Mouse (Mus musculus) skeletal muscle tissue, adult 2 months (tissue): ENCODE data around the gene Pgs1.
A peak's percentile ranks its signal among the peaks of the same experiment; 100 is the strongest.

Source experiments
- DNase-seq: peaks from one replicate; pipeline ENCODE4 v3.0.0-alpha.2; 2012; ENCODE audit warnings: low read depth, low spot score

The Pgs1 gene

GRCm38 (mm10) chr11:118003176-118003575, 17.1 kb downstream of the Pgs1 start:
- DNase-seq: no peak

GRCm38 (mm10) chr11:118003718-118004117, 17.6 kb downstream of the Pgs1 start:
- no peak for DNase-seq

- DNase-seq: no peak
Observed at GRCm38 (mm10) chr11:118004217-118004616, 18.1 kb downstream of the Pgs1 start.

GRCm38 (mm10) chr11:118007460-118008143, 21.5 kb downstream of the Pgs1 start:
- no peak for DNase-seq

- DNase-seq: no peak
Observed at GRCm38 (mm10) chr11:118008144-118008805, 22.2 kb downstream of the Pgs1 start.

- DNase-seq: no peak
Observed at GRCm38 (mm10) chr11:118008843-118009242, 22.8 kb downstream of the Pgs1 start.

GRCm38 (mm10) chr11:118009865-118010571, 23.9 kb downstream of the Pgs1 start:
- no peak for DNase-seq

GRCm38 (mm10) chr11:118012595-118012994, 26.5 kb downstream of the Pgs1 start:
- DNase-seq: no peak

- DNase-seq: no peak
Observed at GRCm38 (mm10) chr11:118013339-118013738, 27.2 kb downstream of the Pgs1 start.

GRCm38 (mm10) chr11:118014391-118014995, 28.4 kb downstream of the Pgs1 start:
- DNase-seq: no peak

- DNase-seq: no peak
Observed at GRCm38 (mm10) chr11:118015381-118016145, 29.5 kb downstream of the Pgs1 start.

- no peak for DNase-seq
Observed at GRCm38 (mm10) chr11:118018328-118018727, 32.2 kb downstream of the Pgs1 start.

GRCm38 (mm10) chr11:118021806-118022205, 35.7 kb downstream of the Pgs1 start:
- peak; percentile 64 for DNase-seq

- no peak for DNase-seq
Observed at GRCm38 (mm10) chr11:118023475-118023874, 37.4 kb downstream of the Pgs1 start.

GRCm38 (mm10) chr11:118024111-118024510, 38.0 kb downstream of the Pgs1 start:
- DNase-seq: no peak

GRCm38 (mm10) chr11:118029170-118029569, 43.1 kb downstream of the Pgs1 start:
- no peak for DNase-seq

GRCm38 (mm10) chr11:118031134-118031533, 45.0 kb downstream of the Pgs1 start:
- no peak for DNase-seq

GRCm38 (mm10) chr11:118034395-118034794, 48.3 kb downstream of the Pgs1 start:
- no peak for DNase-seq

- DNase-seq: no peak
Observed at GRCm38 (mm10) chr11:118035068-118035467, 49.0 kb downstream of the Pgs1 start.

GRCm38 (mm10) chr11:118042791-118043190, 56.7 kb downstream of the Pgs1 start:
- no peak for DNase-seq

- no peak for DNase-seq
Observed at GRCm38 (mm10) chr11:118043293-118043907, 57.3 kb downstream of the Pgs1 start.
